Mouse (Mus musculus) adrenal gland, postnatal 25 days (tissue): ENCODE data around the gene Grk3. TPM values are rescaled to one million over a fixed set of nuclear protein-coding genes. Genes with fewer than 3 reads are reported as not detected.

Experiments used
- DNase-seq: peaks from one replicate; pipeline ENCODE4 v3.0.0; 2021; ENCODE audit warnings: mixed read lengths
- total RNA-seq: library from RNA; stranded (reverse); gene quantifications from 2 replicates; pipeline ENCODE4 v1.2.3, GENCODE M21; 2021

Grk3 gene
- total RNA-seq, 1 experiment from 2014 or later, result 19.8 TPM

- DNase-seq, result peak; percentile 79
Observed at GRCm38 (mm10) chr5:112870729-112871128, 144.9 kb downstream of the Grk3 start.

DNA sequence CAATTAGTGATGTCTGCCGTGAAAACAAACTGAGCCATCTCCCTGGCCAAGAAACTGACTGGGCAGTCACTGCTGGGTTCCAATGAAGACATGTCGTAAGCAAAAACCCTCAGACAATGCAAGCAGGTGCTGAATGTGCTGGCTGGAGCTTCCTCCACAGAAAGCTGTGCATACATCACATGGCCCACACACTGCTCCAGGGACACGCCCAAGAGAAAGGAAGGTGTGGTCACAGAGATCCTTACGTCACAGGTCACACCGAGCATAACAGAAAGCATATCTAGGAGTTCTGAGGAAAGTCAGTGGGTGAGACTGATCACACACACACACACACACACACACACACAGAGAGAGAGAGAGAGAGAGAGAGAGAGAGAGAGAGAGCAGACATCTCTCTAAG lies 147.0 kb downstream of the Grk3 start:
- no peak for DNase-seq

GRCm38 (mm10) chr5:112864719-112865367 lies 150.7 kb downstream of the Grk3 start:
- DNase-seq, result peak; percentile 69

Other genes with a start within 250 kb of the Grk3 start
- 0.18 TPM in 1 of 2 replicates, not detected in the other for gene Myo18b, start 119.4 kb downstream of the Grk3 start, total RNA-seq
- gene Crybb2, start 54.3 kb upstream of the Grk3 start, total RNA-seq, result not detected in 2 replicates
- gene Crybb3, start 65.8 kb upstream of the Grk3 start, total RNA-seq, result 0.70 TPM in 1 of 2 replicates, not detected in the other
- 12.6 and 17.8 TPM in 2 replicates for gene 2900026A02Rik, start 205.4 kb upstream of the Grk3 start, total RNA-seq
- gene Tmem211, start 211.1 kb upstream of the Grk3 start, total RNA-seq, result not detected in 2 replicates